Mouse (Mus musculus) G1E (cell line): ENCODE data around the gene Epha1.

ENCODE experiments used
- CTCF ChIP-seq: IDR thresholded peaks from 2 replicates; pipeline ENCODE4 v1.5.1; 2012; ENCODE audit warnings: low read depth, low read length, inconsistent platforms, mixed read lengths
- GATA1 ChIP-seq: IDR thresholded peaks from 2 replicates; pipeline ENCODE4 v1.6.1; 2012; ENCODE audit warnings: borderline replicate concordance, low read length, inconsistent platforms, mixed read lengths
- GATA2 ChIP-seq: IDR thresholded peaks from 2 replicates; pipeline ENCODE4 v1.6.1; 2012; ENCODE audit warnings: low read depth, low read length, inconsistent platforms, borderline replicate concordance
- POLR2AphosphoS5 ChIP-seq: IDR thresholded peaks from 2 replicates; pipeline ENCODE4 v1.6.1; 2012; ENCODE audit warnings: low read depth, low read length, inconsistent platforms; ENCODE audit not compliant: insufficient replicate concordance
- TAL1 ChIP-seq: conservative IDR thresholded peaks from 2 replicates; pipeline ENCODE4 v1.6.1; 2012; ENCODE audit warnings: low read depth, low read length, inconsistent platforms, mixed read lengths

DNA sequence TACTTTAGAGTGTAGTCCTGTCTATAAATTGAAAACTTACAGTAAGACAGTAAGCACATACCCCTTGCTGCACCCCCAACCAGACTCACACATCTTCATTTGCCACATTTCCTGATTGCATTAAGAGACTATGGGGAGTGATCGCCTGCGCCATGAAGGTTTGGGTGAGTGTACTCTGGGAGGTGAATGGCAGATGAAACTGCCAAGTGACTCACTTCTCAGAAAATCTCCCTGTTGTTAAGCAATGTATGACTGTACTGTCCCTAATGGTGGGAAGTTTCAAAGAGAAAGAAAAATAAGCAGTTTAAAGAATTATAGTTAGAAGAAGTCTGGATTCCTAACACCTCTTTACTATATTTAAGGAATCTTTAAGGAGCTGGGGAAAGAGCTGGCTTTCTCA is 46.4 kb upstream of the Epha1 start:
- TF ChIP-seq CTCF: no peak
- no peak for TF ChIP-seq POLR2AphosphoS5
- no peak for TF ChIP-seq TAL1
- no peak for TF ChIP-seq GATA1
- TF ChIP-seq GATA2: no peak
